Mouse (Mus musculus): ENCODE measurements around the gene Mtmr3.
"Not testable (repeated sequence)": the region's sequence is repeated elsewhere in the genome, so short reads cannot be mapped to it uniquely, and the experiment has no call there.

The Mtmr3 gene

DNA sequence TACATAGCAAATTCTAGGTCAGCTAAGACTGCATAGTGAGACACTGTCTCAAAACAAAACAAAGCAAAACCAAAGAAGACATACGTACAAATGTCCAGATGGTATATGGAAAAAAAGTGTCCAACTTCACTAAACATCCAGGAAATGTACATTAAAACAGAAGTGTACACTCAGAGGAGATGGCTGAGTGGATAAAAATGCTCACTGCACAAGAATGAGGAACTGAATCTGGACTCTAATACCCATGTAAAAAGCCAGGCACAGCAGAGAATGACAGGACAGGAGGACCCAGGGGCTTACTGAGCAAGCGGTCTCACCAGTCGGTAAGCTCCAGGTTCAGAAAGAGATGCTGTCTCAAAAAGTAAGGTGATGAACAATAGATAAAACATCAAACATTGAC lies 5.3 kb upstream of the Mtmr3 start:
- no peak for DNase-seq

DNA sequence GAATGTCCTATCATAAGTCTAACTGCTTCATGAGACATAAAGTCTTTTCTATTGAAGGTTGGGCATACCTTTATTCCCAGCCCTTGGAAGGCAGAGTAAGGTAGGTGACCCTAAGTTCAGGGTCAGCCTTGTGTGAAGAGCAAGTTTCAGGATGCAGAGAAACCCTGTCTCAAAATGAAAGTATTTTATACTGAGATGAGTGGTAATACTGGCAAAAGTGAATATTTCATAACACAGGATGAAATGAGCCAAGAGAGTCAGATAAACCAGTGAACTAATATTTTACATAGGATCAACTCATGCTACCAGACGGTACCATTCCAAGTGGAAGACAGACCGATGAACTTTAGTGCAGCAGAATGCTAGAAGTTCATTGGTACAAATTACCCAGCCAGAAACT lies 3.7 kb upstream of the Mtmr3 start:
- DNase-seq = no peak

DNA sequence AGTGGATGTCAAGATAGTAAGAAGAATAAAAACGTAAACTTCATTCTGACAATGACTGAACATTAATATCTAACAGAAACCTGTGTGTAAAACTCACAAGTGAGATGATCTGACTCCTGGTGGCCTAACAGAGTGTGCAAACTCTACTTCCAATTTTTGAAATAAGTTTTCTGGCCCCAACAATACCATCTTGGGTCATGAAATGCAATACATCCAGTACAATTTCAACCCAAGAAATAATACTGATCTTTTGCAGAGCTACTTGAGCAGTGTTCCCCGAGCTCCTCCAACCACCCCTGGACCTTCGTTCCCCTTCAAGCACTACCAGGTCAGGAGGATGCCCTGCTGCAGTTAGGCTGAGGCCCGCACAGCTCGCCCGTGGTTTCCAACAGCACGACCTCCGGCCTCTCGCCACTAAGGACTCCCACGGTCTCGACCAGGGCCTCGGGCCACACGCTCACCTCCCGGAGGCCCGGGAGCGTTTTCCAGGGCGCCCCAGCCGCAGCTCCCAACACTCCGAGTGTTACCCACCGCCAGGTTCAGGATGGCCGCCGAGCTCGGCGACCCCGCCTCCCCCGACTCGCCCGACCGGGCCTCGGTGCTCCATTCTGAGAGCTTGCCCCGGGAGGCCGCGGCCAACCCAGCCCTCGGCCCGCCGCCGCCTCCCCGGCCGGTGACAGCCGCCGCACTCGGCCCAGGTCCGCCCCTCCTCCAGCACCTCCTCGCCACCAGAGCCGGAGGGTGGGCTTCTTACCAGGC lies 635 bp downstream of the Mtmr3 start:
- peak; percentile 69 for DNase-seq

DNA sequence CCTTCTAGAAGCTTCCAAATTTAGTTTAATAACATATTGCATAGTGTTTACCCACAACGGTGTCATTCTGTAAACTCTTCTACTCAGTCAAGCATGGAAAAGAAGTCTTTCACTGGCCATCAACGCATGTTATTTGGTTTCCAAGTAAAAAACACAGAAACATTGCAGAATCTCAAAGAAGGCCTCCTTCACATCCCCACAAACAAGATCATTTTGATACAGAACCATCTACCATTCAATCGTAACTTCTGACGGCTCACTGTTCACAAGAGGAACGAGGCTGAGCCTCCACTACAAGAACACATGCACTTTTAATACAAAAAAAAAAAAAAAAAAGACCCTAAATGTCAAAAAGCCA lies 1.2 kb downstream of the Mtmr3 start:
- no peak for DNase-seq

DNA sequence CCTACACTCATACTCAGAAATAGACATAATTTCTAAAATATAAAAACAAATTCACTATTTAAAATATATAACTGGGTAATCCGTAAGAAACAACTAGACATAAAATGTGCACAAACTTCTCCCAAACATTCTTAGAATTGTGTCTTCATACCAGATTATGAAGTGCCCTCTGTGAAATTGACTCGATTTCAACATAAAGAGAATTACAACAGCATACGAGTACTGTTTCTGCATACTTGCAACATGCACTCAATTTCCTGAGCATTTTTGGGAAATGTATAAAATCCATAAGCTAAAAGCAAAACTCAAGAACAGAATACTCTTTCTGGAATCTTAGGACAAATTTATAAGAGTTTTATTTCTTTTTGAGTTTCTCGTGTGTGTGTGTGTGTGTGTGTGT lies 2.9 kb downstream of the Mtmr3 start:
- DNase-seq = no peak

DNA sequence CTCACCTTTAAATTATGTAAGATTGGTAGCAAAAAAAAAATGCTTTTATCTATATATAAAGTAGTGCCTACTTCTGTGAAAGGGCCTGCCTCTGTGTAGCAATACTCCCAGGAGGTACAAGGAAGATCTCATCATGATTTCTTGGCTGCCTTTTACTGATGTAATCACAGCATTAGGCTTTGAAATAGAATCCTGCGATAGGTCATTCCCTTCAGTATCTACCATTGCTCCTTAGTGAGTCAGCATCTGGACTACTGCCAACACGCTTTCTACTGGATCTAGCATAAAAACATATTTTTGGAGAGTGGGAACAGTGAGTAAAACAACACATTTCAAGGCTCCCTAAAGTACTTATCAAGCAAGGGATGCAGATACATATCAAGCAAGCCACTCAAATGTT lies 16.0 kb downstream of the Mtmr3 start:
- DNase-seq = peak; percentile 63

DNA sequence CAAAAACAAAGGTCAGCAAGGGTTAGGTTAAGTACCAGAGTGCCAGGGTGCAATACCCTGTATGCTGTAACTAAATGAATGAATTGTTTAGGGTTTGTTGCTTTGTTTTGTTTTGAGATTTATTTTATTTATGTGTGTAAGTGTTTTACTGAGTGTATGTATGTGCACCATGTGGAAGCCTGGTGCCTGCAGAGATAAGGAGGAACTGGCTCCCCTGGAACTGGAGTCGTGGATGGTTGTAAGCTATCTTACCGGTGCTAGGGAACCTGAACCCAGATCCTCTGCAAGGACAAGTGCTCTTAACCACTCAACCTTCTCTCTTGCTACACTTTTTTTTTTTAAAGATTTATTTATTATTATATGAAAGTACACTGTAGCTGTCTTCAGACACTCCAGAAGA lies 17.6 kb downstream of the Mtmr3 start:
- peak; percentile 76 for DNase-seq

DNA sequence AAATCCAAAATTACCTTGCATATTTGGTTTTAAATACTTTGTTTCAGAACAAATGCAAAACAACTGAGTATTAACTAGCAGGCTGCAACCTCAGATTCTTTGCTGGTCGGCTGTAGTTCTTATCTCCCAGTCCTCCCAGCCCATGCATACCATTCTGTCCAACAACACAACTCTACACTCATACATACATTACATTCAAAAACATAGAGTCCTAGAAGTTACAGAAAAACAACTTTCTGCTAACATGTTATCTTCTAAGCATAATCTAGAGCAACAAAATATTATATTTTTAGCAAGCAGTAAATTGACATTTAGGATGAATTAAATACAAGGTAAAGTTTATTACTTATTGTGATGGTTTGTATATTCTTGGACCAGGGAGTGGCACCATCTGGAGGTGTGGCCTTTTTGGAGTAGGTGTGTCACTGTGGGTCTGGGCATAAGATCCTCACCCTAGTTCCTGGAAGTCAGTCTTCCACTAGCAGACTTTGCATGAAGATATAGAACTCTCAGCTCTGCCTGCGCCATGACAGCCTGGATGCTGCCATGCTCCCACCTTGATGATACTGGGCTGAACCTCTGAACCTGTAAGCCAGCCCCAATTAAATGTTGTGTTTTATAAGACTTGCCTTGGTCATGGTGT lies 18.5 kb downstream of the Mtmr3 start:
- DNase-seq = peak; percentile 82

DNA sequence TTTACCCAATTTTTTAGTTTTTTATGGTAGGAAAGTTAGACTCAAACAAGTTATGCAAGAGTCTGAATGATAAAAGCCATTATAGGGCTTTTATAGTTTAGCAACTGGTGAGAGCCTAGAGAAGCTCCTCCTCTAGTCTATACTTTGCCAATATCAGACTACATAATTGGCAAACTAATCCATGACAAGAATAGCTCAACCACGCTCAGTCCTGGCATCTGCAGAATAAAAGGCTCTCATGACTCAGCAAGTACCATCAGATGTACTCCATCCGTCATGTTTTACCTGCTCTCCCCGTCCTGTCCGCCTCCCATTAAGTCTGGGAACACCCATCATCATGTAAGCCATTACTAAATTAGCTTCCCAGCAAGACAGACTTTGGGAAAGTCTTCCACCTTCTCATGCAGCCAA lies 23.2 kb downstream of the Mtmr3 start:
- DNase-seq = no peak

DNA sequence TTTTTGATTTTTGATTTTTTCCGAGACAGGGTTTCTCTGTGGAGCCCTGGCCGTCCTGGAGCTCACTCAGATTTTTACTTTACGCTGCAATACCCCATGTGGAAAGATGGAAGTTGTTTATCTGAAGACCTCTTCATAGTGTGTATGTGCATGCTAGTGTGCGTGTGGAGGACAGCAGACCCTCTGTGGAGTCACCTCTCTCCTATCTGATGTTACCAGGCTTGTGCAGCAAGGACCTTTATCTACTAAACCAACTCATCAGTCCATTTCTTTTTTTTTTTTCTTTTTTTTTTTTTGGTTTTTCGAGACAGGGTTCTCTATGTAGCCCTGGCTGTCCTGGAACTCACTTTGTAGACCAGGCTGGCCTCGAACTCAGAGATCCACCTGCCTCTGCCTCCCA lies 28.3 kb downstream of the Mtmr3 start:
- DNase-seq = peak; percentile 20

DNA sequence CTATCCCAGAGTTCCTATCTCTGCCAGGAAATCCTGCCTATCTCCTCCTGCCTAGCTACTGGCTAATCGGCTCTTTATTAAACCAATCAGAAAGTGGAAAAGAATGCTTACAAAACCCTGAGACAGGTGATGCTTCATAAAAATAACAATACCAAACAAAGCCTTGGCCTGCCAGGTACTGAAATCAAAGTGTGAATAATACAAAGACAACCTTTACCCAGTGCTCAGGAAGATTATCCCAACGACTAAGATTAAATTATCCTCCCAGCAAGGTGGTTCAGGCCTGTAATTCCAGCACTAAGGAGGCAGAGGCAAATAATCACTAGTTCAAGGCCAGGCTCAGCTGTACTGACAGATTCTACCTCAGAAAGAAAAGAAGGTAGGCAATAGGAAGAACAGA lies 29.1 kb downstream of the Mtmr3 start:
- no peak for DNase-seq

DNA sequence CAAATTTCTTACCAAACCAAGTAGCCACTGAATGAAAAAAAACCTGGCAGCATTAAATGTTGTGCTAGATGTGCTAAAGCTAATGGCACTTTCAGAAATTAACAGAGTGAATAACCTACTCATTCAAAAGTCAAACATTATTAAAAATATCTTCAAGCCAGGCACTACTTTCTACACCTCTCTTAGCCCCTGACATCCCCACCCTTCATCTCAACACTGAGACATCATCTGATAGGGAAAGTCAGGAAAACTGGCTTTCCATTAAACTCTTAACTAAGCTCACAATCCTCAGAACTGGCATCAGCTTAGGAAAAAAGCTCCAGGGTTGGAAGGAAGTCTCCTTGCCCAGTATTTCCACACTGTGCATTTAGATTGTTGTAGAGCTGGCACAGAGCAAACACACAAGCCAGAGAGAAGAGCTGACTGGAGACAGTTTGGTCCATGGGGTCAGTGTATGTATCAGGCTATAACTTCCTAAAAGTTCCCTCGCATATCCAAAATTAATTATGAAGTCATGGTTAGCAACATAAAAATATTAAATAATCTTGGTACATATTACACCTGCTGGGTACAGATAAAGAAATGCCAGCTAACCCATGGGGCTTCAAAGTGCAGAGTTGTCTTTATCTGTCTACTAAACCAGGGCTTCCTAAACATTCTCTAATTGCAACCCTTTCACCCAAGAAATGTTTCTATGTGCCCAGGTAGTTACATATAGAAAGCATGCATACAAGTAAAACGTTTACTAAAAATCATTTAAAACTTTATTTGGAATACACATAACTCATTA lies 41.2 kb downstream of the Mtmr3 start:
- no peak for DNase-seq

DNA sequence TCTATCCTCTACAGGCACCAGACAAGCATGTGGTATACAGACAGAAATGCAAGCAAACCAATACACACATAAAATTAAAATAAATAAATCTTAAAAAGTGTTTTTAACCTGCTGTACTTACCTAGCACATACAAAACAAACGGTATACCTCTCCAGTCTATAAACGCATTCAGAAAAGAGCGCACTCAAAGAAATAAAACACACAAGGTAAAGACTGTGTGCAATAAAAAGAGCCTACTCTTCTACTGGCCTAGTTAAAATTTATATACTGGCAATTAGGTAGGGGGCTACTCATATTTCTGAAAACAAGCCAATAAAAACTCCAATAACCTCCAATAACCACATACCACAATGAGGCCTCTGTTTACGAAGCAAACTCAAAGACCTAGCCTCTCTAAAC lies 47.1 kb downstream of the Mtmr3 start:
- no peak for DNase-seq

DNA sequence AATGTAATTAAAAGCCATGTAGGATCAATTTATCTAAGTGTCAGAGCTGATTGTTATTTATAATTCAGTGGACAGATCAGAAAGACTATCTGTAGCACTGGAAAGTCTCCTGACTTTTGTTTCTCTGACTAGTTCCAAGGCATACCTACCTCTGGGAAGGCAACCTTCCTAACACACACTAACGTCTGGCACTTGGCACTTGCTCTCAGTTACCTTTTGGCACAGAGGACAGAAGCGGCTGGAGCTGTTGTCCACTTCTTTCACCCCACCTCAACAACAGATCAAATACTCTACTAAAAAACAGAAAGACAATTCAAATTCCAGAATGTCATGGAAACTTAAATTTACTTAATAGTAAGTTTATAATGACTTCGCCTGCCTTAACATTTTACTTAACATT lies 48.7 kb downstream of the Mtmr3 start:
- DNase-seq = no peak

DNA sequence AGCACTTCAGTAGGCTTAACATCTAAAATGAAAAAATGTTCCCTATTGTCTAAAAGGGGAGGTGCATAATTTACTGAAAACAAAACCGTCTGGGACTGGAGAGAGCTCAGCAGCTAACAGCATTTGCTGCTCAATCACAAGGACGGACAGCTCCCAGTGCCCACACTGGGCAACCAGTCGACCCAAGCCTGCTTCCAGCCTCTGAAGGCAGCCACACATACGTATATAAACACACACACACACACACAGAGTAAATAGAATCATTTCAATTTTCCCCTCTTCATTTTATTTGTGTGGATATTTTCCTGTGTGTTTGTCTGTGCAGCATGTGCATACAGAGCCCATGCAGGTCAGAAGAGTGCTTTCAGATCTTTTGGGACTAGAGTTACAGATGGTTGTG lies 49.3 kb downstream of the Mtmr3 start:
- peak; percentile 52 for DNase-seq

DNA sequence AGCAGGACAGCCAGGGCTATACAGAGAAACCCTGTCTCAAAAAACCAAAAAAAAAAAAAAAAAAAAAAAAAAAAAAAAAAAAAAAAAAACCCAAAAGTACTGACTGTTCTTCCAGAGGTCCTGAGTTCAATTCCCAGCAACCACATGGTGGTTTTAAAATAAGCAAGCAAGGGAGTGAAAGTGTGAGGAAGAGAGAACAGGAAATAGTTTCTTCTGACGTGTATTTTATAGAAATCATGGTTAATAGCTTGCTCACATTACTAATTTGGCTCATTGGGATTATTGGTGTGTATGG lies 50.1 kb downstream of the Mtmr3 start:
- DNase-seq = not testable (repeated sequence)

DNA sequence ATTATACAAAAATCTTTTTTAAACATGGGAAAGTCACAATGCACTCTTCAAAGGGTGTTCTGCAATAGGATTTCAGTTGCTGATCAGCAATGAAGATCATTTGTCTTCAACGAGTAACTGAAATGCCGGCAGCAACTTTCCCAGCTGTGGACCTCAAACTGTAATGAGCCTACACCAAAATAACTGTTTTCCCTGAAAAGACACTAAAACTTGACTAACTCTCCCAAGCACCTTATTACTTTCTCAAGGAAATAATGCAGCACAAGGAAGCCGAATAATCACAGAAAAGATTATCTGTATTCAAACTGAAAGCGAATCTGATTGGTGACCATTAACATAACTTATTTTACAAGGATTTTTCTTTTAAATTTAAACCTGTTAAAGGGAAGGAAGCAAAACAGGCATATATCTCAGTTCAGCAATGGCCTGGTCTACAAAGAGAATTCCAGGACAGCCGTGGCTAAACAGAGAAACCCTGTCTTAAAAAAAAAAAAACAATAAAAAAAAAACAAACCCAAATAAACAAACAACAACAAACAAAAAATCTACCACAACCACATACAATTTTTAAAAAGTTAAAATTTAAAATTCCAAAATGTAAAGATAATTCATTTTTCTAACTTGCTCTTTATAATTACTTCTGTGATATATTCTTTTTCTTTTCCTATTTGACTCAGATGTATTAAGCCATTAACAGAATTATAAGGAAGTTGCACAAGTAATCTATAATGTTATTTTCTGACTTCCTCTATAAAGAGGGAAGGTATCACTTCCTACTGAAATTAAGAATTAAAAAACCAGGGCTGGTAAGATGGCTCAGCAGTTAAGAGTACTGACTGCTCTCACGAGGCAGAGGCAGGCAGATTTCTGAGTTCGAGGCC lies 50.7 kb downstream of the Mtmr3 start:
- no peak for DNase-seq

DNA sequence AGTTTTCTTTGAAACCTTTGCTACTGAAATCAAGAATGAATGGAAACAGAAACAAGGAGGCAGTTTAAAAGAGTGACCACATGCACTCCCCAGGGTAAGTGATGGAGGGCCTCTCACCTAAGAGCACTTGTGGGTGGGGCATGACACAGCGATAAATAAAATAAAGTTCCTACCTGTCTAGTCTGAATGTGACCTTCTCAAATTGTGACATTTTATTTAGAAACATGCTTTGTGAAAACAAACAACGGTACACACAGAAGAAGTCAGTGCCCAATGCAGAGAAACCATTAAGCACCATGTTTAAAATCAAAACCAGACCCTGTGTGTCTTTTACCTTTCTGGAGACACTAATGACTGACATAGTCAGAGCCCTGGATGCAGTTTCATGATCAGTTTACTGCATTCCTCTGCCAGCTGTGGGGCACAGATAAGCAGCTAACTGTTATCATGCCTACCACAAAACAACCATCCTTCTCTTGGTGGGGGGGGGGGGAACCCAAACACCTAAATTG lies 51.6 kb downstream of the Mtmr3 start:
- peak; percentile 91 for DNase-seq

DNA sequence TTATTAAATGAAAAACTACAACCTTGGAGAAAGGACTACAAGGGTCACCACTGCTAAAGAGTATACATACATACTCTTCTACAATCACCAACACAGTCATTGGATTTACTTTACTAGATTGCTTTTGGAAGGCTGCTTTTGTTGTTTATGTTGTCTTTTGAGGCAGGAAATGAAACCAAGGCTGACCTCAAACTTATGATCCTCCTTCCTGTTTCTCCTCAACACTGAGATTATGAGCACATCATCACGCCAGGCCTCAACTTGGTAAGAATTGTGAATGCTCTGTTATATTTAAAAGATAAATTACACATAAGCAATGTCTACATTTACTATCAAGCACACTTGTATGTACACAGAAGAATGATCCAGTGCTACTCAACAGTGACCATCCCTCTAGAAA lies 58.0 kb downstream of the Mtmr3 start:
- DNase-seq = no peak

DNA sequence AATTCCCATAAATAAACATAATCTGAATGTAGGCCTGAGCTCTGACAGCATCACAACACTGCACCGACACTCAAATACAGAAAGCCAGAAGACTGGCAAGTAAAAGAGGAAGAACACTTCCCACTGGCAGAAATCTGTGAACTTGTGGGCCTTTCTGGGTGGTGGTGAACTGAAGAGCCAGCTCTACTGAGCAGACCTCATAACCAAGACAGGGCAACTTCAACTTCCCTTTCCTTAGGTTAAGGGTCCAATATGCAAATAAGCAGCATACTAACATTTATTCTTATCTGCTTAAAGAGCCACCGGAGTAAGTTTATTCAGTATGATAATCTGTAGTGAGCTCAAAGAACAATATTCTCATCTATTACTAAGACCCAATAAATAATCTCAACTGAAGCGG lies 67.5 kb downstream of the Mtmr3 start:
- DNase-seq = no peak

DNA sequence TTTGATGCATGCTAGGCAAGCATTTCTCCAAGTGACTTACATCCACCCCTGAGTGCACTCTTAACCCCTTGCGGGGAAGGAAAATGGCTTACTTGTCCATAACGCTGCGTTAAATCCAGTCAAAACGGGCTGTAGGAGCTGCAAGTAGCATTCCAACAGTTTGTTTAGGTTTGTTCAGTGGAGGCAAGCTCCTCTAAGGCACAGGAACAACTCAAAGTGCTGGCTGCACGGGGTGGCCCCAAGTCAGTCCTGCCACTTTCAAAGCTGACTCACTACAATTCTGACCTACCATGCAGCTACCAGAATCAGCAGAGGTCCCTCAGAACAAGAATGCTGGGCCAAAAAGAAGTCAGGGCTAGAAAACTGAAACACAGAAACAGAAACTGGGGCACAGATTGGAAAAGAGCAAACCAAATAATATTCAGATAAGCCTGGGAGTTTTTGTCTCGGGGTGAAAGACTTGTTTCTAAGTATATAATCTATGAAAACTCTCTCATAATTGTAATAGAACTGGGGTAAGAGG lies 72.5 kb downstream of the Mtmr3 start:
- no peak for DNase-seq

DNA sequence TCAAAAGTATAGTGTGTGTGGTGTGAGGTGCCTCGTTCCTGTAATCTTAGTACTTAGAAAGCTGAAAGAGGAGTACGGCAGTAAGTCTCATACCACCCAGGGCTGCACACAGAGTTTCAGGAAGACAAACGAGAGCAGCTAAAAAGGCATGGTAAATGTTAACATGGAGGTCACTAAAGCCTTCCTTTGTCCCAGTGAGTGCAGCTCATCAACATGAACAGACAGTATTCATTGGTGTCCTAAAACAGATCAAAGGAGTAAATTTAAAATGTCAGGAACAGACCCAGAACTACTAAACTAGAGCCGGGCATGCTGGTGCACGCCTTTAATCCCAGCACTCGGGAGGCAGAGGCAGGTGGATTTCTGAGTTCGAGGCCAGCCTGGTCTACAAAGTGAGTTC lies 75.7 kb downstream of the Mtmr3 start:
- no peak for DNase-seq

DNA sequence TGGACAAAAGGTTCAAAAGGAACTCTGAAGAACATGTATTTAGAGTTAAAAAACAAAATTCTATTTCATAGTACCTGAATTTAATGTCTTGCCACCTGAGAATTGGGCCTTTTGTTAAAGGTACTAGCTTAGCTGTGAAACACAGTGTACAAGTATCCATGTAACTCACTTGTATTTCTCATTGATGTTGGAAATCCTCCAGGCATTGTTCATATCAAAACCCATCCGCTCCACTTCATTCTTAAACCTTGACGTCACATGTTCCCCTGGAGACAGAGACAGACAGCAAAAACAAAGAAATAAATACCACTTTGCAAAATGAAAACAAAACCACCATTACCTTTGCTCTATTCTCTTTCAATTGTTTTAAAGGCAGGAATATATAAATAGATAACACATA lies 87.2 kb downstream of the Mtmr3 start:
- DNase-seq = no peak
